Mouse (Mus musculus) left cerebral cortex, postnatal 14 days (tissue): Measurements from ENCODE around the gene Rhov. TPM values are rescaled to one million over a fixed set of nuclear protein-coding genes. Genes with fewer than 3 reads are reported as not detected.

ENCODE experiments used
- DNase-seq, 2 experiments: peaks; one replicate each; pipeline ENCODE4 v3.0.0; 2021 to 2022; ENCODE audit warnings: low spot score in 2 of 2, mixed read lengths in 1 of 2
- intact Hi-C: fragments of 180-260 bp; cut with DNase I; formaldehyde crosslinking; loops from one replicate; pipeline ENCODE4 v1.15.1; 2025
- total RNA-seq, 2 experiments: library from RNA; stranded (reverse); gene quantifications; 2 replicates each; pipeline ENCODE4 v1.2.3; 2021

The Rhov gene
- total RNA-seq, 2 experiments from 2014 or later: 9.5 to 9.9 TPM

GRCm38 (mm10) chr2:119249592-119250061 is 21.4 kb downstream of the Rhov start:
- intact Hi-C loops: loop anchor here (2.0 kb wide), 1 partner anchor 39 kb away; the partner anchor contains the start of gene Vps18
- no peak for DNase-seq

GRCm38 (mm10) chr2:119247904-119248303 is 23.2 kb downstream of the Rhov start:
- peak; percentile 17 to 46 for DNase-seq
- intact Hi-C loops: no loop called here

DNA sequence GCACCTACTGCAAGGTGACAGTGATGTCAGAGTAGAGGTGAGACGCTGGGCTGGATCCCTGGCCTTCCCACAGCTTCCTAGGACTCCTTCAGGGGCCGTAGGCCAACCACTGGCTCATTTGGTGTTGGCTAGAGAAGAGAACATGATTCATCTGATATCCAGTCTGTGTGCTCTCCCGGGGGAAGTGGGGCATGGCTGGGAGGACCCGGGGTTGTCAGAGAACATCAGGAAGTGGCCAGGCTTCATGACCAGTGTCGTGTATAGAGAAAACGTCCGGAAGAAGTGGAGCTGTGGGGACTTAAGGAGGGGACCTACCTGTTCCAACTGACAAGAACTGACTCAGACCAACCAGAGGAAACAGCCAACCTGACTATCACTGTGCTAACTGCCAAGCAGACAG is 25.8 kb downstream of the Rhov start:
- intact Hi-C loops: no loop called here
- DNase-seq: no peak

- DNase-seq: no peak
- intact Hi-C loops: no loop called here
Measured at GRCm38 (mm10) chr2:119242548-119242947, 28.5 kb downstream of the Rhov start.

GRCm38 (mm10) chr2:119240819-119241186 is 30.3 kb downstream of the Rhov start:
- intact Hi-C loops: no loop called here
- no peak for DNase-seq

- no peak for DNase-seq
- intact Hi-C loops: no loop called here
Measured at GRCm38 (mm10) chr2:119240075-119240818, 30.8 kb downstream of the Rhov start.

DNA sequence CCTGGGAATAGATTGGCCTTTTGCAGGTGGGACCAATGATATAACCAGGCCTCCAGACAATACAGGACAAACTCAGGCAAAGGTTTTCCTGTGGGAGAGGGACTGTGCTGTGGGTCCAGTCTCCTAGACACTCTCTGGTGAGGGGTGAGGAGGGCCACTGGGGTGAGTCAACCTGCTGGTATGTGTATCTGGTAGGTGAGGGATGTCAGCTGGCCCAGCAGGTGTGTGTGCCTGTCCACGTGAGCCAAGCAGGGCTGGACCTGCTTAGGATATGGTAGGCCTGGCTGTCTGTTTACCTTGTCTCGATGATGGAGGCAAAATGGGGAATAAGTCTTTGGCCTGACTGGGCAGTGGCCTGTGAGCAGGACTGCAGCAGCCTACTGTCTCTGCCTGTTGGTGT is 32.4 kb downstream of the Rhov start:
- intact Hi-C loops: no loop called here
- DNase-seq: no peak

DNA sequence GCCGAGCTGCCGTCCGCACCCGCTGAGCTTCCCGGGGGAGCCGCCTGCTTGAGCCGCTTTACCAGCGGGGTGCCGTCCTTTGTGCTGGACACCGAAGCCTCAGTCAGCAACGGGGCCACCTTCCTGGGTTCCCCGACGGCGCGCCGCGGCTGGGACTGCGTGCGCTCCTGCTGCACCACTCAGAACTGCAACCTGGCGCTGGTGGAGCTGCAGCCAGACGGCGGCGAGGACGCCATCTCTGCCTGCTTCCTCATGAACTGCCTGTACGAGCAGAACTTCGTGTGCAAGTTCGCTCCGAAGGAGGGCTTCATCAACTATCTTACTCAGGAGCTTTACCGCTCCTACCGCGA is 33.2 kb downstream of the Rhov start:
- no peak for DNase-seq
- intact Hi-C loops: no loop called here

GRCm38 (mm10) chr2:119237210-119237870 is 33.7 kb downstream of the Rhov start, which contains the start of gene Spint1:
Spint1 (plus strand) TSS chr2:119237362.
- no peak for DNase-seq
- intact Hi-C loops: no loop called here

DNA sequence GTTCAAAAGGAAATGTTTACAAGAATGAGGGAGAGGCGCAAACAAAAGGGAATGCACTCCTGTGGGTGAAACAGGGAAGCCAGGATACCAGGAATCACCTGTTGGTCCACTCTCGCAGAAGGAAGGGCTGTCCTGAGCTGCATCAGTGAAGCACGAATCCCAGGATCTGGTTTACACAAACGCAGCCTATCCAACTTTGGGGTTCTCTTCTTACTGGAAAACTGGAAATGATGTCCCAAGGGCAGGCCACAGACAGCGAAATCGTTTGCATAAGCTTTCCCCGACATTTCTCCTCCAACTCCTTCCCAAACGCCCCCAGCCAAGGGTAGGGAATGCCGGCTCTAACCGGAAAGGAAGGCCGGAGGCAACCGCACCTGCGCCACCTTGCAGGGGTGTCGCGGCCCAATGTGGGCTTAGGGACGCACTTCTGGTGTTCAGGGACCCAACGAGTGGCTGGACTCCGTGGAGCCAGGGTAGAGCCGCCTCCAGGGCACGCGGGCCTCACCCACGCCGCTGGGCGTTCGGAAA is 34.3 kb downstream of the Rhov start:
- intact Hi-C loops: no loop called here
- no peak for DNase-seq

DNA sequence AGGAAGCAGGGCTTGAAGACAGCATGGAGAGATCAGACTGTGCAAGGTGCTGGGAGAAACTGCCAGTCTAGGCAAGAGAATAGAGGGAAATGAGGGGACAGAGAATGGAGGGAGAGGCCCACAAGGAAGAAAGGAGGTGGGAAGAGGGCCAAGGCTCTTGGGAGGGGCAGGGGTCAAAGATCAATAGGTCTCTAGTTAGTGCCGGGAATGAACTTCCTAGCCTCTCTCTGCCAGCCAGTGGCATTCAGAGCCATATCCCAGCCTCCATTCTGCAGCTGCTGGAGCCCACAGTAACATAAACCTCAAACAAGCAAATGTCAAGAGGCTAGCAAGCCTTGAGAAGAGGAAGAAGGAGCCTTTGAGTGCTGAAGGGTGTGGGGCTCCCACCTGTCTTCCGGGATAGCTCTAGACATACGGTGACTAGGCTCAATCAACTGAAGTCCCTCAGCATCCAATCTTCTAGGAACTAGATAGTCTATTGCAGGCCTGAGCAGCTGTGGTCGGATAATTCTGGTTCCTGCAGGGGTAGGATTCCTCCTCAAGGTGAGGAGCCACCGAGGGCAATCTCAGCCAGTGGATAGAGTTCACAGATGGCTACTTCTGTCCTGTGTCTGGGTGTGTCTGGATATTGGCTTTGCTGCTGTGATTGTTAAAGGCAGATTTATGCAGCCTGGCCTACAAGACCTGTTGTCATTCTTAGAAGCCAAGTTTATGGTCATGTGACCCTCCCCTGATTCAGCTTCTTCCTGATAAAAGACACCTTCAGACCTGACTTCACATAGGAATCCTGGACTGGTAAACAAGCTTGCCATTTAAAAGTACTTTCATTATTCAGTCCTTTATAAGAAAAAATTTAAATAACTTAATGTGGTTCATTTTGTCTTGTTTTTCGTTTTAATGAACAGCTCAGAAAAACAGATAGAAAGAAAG is 41.0 kb downstream of the Rhov start, which contains the start of gene Ppp1r14d:
Ppp1r14d (minus strand) TSS at position 132 of the 930 bp plus-strand sequence.
- intact Hi-C loops: no loop called here
- DNase-seq: no peak

Other genes with a start within 250 kb of the Rhov start
- gene Ccdc32, start 241.9 kb downstream of the Rhov start, total RNA-seq: 10 to 100 TPM; 60.2 TPM
- 1 to 10 TPM; 5.5 to 6.6 TPM for gene Rpusd2, start 236.5 kb downstream of the Rhov start, total RNA-seq
- under 1 TPM; 0.29 to 0.63 TPM for gene Knl1, start 224.2 kb downstream of the Rhov start, total RNA-seq
- 1 to 10 TPM; 1.5 to 3.3 TPM for gene Rad51, start 158.5 kb downstream of the Rhov start, total RNA-seq
- gene Rmdn3, start 114.2 kb downstream of the Rhov start, total RNA-seq: 10 to 100 TPM; 49.0 to 49.3 TPM
- gene Gchfr, start 103.5 kb downstream of the Rhov start, total RNA-seq: not detected
- not detected for gene Gm14137, start 96.8 kb downstream of the Rhov start, total RNA-seq
- gene Zfyve19, start 62.7 kb downstream of the Rhov start, total RNA-seq: 10 to 100 TPM; 28.8 to 36.8 TPM
- gene Dnajc17, start 62.5 kb downstream of the Rhov start, total RNA-seq: 10 to 100 TPM; 17.4 to 18.2 TPM
- not detected for gene Ppp1r14d, start 41.4 kb downstream of the Rhov start, total RNA-seq
- gene Spint1, start 33.9 kb downstream of the Rhov start, total RNA-seq: under 1 TPM; 0.59 to 0.61 TPM
- gene Vps18, start 17.5 kb upstream of the Rhov start, total RNA-seq: 10 to 100 TPM; 40.2 to 40.5 TPM
- gene Dll4, start 54.5 kb upstream of the Rhov start, total RNA-seq: 1 to 10 TPM; 4.0 to 5.0 TPM
- 1 to 10 TPM; 8.9 to 9.0 TPM for gene Chac1, start 80.0 kb upstream of the Rhov start, total RNA-seq
- 10 to 100 TPM; 17.9 to 19.5 TPM for gene Ino80, start 206.4 kb upstream of the Rhov start, total RNA-seq